Mouse (Mus musculus) brain, embryonic 18.5 days (tissue): ENCODE measurements at regions not wholly inside any gene's neighbourhood (a gene's known extent, or its start where the extent isn't known, plus 50 kb on each side); places are given as distances from the start of the nearest gene placed in this dataset.
A peak's percentile ranks its signal among the peaks of the same experiment; 100 is the strongest.

Source experiments
- DNase-seq: peaks from one replicate; pipeline ENCODE4 v3.0.0-alpha.2; 2012; ENCODE audit warnings: low read depth, low spot score

DNA sequence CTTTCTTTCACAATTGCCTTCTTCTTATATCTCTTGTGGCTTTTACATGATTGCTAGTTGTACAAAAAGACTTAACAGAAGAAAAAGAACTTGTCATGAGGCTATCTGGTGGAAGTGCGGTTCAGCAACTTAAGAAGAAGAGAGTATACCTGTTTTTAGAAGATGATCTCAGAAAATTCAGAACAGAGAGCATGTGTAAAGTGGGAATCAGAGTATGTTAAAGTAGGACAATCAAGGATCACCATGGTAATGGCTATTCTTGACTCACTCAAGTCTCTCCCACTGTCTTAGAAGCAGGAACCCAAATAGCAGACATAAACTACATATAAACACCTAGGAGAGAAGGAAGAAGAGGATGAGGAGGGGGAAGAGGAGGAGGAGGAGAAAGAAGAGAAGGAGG lies 857.9 kb upstream of the Nr2f1 start:
- DNase-seq = no peak

DNA sequence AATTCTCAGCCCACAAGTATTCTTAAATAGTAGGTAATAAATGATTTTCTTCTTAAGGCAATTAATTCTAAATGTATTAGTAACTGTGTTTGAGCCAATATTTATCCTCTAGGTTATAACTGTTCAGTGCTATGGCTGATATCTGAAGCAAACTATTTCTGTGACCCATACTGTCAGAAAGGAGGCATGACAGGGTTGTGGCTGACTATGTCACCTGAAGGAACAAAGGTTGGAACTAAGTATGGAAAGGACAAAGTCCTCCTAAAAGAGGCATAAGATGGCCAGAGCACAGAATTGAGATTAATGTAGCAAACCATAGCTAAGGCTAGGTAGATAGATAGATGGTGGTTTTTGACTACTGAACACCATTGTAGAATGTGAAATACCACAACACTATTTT lies 854.9 kb upstream of the Nr2f1 start:
- no peak for DNase-seq

DNA sequence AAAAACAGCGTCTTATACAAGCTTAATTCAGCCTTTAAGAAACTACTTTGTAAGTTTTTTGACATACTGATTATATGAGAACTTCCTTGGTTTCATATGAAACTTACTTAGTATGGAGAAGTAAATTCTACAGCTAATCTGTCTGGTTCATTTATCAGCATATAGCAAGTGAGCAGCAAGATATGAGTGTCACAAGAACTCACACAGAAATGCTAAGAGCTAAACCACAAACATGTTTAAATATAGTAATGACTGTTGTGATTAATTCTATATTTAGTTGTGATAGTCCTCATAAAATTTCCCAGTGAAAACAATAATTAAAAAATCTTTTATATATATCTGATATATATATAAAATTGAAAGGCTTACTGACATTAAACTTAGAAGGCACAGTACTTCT lies 853.9 kb upstream of the Nr2f1 start:
- no peak for DNase-seq

DNA sequence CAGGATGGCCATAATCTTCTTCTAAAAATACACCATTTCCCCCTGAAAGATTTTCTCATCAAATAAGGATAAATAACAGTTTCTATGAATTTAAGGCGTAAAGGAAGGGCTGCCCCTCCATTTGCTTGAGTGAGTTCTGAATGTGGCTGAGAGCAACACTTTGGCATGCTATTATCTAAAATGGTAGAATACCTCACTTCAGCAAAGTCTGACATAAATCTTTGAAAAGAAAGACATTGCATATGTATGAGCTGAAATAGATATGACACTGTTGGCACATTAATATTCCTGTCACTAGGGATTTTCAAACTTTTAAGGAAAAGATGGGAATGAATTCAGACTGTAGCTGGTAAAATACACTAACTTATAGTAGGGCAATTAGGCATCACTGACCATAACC lies 847.7 kb upstream of the Nr2f1 start:
- no peak for DNase-seq

DNA sequence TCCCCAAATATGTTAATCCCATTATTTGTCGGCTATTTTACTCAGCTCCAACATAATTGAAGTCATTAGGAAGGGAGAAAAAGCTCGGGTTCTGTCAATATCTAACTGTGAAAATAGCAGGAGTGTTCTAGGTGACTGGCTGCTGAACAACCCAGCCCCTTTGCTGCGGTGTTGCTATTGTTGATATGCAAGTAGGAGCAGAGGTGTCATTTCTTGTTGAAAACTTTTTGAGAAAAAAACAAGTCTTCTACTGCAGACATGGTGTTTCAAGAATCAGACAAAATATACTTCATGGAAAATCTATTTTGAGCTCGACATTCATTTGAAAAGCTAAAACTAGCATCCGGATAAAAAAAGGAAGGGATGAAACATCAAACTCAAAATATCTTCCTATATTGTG lies 845.1 kb upstream of the Nr2f1 start:
- DNase-seq = no peak

DNA sequence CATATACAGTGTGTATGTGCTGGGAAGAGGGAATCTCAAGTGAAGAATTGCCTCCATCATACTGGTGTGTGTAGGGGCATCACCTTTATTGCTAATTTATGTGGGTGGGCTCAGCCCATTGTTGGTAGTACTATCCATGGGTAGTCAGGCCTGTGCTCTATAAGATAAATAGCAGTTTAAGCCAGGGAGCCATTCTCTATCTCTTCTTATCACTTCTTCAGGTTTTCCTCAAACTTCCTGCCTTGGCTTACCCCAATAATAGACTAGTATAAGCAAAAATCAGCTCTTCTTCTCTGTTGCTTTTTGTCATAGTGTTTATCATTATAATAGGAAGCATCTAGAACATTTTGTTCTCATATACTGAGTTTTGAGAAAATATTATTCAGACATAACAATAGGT lies 838.3 kb upstream of the Nr2f1 start:
- DNase-seq = no peak

DNA sequence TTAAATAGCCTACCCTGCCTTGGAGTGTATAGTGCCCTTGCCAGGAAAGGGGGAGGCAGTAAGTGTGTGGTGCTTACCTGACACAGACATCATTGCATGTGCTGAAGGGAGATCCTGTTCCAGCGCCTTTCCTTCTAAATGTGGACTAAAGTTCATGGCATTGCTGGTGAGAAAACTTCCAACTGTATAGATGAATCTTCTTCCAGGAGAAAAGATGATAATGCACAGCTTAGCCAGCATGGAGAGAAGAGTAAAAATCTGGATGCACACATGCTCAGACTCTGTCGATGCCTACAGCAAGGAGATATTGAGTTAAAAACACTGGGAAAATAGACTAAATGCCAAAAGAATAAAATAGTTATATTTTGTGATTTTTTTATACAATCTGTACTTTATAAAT lies 835.7 kb upstream of the Nr2f1 start:
- DNase-seq = no peak

DNA sequence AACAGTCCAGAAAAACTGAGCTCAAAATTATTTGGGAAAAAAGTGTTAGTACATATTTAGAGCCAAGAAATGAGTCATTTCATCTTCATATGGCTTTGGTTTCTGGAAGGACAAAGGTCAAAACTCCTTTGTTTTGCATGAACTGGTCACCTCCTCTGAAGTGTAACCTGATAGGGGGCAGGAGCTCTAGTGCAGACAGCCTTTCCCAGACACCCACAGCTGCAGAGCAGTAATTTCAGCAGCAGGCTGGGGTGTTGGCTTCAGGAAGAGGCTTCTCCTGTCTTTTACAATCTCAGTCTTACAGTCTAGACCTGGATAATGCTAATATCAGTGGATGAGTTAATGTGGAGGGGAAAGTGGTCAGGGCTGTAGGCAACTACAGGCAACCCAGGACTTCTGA lies 830.4 kb upstream of the Nr2f1 start:
- no peak for DNase-seq

DNA sequence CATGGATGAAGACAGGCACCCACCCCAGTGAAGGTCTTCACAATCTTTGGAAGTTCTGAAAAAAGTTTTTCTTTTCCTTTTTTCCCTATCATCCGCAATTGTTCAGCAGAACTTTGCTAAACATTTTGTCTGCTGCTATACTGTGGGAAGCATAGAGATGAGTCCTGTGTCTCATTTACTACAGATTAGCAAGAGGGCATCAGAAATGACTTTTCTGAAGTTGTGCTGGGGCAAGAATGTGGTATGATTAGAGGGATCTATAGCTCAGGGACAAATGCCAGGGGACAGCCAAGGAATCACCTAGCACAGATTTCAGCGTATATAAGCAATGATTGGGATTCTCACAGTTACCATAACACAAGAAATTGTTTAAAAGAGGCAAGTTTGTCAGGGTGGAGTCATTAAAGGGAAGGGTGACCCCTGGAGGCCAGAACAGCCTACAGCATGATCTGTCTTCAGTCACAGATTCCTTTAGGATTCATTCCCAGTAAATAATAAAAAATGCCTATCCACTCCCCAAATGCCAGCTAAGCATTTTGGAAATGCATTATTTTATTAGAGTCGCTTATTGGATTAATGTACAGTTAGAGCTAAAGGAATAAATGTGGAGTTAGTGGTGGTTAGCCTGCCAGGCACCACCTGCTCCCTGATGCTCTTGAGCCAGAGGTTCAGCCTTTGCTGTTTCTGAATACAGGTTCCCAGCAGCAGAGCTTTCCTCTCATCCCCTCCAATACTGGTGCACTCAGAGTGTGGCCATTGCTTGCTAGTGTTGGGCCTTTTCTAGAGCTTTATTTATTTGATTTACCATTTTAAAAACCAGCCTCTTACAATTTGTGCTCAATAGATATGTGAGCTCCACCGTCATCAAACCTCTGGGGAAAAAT lies 828.6 kb upstream of the Nr2f1 start:
- no peak for DNase-seq

DNA sequence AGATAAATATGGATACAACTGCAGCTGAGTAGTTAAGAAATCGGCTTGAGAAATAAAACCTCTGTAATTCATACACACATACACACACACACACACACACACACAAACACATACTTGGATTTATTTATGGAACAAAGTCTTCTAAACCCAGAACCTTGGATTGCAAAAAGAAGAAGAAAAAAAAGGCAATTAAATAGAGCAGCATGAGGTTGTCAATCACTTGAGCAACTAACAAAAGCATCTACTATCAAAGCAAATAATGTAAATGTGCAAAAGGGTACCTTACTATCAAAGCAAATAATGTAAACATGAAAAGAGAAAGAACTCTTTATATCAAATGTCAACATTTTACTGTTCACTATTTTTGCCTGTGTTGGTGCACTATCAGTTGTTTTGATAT lies 826.1 kb upstream of the Nr2f1 start:
- no peak for DNase-seq

DNA sequence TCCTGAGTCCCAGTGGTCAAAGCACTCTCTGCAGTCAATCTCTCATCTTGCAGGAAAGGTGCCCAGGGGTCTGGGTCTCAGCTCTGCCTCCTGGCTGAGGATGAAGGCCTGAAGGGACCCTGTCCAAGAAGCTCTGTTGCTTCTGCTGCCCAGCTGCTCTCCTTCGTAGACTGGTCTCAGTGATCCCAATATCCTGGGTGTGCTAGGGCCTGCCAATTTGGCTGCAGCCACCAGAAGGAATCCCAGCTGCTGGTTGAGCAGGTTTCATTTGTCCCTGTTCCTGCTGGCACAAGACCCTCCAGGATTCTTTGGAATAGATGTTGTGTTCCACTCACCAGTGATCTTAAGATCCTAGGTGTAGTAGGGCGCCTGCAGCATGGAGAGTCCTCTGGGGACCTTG lies 818.5 kb upstream of the Nr2f1 start:
- no peak for DNase-seq

DNA sequence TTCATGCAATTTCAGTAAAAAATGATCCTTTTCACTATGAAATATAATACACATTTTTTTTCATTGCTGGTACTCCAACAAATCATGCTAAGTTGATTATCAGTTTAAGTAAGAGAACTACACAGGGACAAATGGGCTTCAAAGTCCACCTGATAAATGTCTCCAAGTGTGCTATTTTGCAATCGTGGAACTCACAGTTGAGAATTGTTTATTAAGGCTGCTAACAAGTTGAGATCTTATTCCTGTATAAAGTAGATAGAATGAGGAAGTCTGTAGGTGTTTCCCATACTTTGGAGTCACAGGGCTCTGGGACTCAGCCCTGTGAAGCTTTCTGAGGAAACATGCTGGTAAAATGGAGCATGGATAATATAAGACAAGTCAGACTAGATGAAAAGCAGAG lies 803.8 kb upstream of the Nr2f1 start:
- DNase-seq = no peak

DNA sequence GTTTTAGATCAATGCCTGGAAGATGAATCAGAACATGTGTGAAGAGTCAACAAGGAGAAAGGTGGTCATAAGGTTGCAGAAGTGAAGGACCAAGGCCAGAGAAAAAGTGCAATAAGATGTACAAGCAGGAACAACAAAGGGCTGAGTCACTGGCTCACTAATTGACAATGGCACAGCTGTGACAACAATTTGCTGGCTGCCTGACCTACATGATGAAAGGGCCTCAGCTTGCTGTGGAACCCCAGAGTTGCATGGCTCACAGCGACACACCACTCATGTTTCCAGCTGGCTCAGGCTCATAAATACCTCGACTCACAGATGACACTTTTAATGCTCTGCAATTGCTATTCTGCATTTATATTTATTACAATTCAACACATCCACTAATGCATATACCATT lies 799.3 kb upstream of the Nr2f1 start:
- no peak for DNase-seq

DNA sequence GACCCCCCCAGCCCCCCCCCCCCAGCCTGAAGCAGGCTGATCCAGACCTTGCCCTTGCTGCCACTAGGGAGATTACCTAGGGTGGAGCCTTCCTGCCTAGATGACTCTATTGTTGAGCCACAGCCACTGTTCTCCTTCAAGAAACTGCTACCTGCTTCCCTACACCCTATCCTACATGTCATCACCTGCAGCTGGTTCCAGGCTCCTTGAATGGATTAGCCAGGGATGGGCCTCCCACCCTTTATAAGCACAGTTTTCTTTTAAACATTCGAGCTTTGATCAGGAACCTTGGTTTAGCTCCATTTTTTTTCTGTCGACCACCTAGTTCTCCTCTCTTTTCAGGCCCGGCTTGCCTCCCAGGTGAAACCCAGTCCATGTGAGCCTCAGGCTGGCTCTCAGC lies 792.8 kb upstream of the Nr2f1 start:
- DNase-seq = no peak

DNA sequence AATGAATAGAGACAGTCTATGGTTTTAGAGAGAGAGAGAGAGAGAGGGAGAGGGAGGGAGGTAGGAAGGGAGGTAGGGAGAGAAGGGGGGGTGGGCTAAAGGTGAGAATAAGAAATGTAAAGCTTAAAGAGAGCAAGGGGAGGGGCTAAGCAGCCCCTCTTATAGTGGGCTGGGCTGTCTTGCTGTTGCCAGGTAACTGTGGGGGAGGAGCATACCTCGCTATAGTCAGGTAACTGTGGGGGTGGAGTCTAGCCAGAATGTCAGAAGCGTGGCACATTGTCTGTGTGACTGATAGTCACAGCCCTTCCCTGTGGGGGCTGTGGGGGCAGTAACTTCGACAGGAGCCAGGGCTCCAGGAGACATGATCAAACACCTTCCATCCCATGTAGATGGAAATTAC lies 786.4 kb upstream of the Nr2f1 start:
- DNase-seq = no peak

DNA sequence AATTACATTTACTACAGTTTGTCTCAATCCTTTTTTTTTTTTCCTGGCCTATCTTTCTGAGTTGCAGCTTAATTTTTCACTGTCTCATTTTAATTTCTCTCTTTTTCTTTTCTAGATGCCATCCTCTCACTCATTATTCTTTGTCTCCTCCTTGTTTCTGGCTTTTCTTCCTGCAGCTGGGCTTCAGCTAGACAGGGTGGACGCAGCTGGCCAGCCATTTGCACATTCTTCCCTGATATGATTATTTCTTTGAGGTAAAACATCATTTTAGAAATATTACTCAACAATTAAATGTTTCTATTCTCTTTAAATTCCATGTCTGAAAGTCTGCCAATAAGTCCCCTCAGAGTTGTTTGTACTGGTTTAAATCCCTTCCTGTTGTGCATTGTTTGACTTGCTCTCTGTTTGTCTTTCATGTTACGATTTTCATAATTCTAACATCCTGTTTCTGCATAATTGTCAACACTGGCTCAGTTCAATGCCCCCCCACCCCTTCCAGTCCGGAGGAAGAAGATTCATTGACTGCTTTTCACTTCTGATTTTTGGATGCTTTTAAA lies 777.7 kb upstream of the Nr2f1 start:
- no peak for DNase-seq

DNA sequence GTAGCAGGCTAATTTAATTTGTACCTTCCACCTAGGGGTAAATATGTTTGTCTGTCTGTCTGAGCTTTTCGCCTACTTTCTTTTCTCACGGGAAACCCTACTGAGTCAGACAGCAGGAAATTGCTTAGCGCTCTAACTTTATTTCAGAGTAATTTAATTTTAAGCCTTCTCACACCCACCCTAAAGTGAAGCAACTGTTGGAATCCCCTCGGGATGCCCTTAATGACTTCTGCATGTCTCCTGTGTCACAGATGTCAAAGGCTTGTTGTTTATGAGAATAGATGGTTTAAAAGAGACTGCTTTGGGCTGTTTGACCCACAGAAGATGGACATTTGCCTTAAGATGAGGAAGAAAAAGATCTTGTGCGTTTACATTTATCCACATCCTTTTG lies 738.8 kb upstream of the Nr2f1 start:
- no peak for DNase-seq

DNA sequence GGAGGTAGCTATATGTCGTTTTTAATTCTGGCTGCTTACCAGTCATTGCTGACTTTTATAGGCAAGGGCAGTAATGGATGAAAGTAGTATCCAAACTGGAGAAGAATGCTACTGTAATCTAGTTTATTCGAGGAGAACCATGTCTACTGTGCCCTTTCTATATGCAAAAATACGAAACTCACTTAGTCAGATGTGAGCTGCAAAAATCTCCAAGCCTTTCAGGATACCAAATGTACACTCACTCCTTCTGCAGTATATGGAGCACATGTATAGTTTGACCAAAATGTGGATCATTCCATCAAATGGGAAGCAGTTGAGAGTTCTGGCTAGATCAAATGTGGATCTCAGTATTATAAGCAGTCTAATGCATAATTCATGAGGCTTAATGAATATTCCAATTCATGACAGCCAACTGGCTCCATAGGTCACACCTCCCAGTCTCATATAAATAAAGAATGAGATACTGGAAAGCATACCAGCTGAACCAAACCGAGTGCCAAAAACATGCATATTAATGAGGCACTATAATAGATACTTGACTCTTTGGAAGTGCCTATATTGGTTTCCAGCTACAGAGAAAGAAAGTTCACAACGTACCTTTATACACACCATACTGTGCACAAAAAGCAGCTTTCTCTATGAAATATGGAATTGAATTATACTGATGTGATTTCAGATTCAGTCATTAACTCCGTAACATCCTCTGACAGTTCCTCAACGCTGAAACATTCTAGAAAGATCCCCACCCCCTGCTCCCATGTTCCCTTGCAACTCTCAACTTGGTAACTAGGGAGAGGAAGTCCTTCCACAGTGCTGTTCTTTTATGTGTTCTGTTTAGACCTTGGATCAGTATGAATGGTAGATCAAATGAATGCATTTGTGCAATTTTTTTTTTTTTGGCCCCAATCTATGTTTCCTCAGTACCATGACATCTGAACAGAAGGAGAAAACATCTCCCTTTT lies 738.1 kb upstream of the Nr2f1 start:
- peak; percentile 66 for DNase-seq

DNA sequence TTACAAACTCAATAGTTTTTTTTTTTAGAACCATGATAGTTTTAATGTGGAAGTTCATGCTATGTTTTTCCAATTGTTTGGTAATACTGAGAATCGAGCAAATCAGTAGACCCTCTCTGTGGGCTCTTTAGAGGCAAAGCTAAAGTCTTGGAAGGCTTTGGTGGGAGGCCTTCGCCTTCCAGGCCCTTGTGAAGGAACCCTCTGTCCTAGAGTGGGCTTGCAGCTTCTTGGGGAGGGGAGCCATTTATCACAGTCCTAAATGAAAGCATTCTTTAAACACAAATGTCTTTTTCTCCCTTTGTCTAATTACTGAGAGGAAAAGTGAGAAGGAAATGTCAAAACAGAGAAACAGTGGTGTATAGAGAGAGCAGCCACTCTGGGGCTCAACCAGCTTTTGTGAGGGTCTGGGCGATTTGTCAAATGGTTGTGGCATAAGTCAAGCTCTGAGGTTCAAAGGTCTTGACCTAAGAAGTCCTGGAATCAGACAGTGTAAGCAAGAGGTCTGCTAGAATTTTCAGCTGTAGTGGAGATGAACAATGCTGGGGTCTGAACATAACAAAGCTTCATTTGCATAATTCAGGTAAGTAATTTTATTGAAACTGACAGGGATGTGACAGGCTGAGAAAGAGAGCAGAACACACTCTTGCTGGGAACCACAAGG lies 736.6 kb upstream of the Nr2f1 start:
- DNase-seq = no peak

DNA sequence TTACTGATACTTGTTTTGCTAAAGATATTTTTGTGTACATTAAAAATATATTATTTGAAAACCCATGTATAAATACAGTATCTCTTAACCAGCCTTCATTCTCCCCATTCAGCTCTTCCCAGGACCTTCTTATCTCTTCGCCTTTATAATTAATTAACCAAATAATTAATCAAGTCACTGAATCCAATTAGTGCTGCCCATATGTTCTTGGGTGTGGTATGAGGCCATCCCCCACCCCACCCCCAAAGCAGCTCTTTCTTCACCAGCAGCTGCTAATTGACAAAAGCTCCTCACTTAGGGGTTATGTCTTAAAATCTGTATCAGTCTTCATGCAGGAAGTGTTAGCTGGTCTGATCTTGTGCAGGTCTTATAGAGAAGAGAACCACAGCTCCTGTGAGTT lies 728.8 kb upstream of the Nr2f1 start:
- no peak for DNase-seq

DNA sequence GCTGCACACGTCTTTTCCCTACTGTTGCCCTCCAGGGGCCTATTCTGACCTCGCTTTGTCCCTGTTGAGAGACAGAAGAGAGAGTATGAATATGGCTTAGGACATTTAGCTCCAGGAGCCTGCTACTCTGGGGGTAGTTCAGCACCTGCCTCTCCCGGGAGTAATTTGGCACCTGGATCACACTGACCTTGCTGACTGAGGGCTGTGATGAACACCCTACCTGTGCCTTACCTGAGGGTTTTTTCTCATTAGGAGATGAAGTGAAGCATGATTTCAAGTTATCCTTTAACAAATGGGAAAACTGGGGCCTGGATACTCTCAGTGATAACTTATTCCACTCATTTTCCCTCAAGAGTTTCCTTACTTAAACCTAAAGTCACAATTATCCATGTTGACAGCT lies 721.2 kb upstream of the Nr2f1 start:
- no peak for DNase-seq

DNA sequence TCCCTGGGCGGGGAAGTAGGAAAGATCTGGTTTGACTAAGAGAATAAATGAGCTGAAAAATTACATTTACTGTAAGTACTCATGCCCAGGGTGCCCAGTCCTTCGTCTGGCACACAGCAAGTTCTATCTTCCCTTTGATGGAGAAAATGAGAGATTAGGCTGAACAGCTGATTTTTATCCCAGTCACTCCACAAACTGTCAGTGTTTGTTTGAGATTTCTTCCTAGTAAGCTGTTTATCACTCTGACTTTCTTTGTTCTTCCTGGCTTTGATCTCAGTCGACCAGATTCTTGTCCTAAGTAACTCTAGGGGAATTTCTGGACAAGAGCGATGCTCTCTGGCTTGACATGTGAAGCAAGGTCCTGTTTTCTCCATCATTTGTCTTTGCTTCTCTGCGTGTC lies 710.3 kb upstream of the Nr2f1 start:
- DNase-seq = no peak
